8 mouse cellular contexts compared by ENCODE assay signal in the genomic region with DNA sequence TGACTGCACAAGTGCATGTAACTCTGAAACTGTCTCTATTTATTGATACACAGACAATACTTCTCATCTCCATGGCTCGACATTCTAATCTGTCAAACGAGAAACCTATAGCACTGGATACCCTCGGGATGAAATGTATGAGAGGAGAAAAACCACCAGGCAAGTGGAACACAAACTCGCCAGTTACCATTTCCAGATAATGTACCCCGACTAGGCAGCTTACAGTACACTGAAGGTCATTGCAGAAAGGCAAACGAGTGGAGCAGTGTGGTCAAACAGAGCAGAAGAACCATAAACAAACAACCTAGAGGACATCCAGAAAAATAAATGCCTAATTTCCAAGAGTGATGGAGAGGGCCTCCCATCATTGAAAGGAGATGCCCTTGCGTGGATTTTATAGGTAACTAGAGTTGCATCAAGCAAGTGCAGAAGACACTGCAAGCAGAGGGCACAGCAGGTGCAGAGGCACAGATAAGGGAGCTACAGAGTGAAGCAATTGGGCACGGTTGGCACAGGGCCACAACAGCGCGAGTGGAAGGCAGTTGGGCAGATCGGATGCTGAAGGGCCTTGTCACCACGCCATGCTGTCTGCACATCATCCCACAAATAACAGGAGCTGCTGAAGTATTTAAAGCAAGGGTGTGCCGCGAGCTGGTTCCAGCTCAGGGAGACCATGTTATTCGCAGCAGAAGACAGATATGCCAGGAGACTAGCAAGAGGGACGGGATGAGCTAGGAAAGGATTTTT.
DNase-seq lines count a peak whose midpoint lies in the region; ATAC-seq and TF ChIP-seq lines count a peak whose summit lies in the region.

No protein-coding gene starts in this region.

- DNase-seq in liver, embryonic 13.5 days: no peak
- DNase-seq in liver, embryonic 11.5 days (ENCODE audit: low spot score): no peak
- peak; percentile 64 for DNase-seq in adrenal gland, postnatal 14 days
- peak; percentile 60 to 63 for DNase-seq in frontal cortex, postnatal 10 days (ENCODE audit: low spot score in 2 of 2)
- DNase-seq in layer of hippocampus, adult 18-20 months (ENCODE audit: low spot score in 2 of 2): peak; percentile 49 to 78
- no peak for DNase-seq in urinary bladder, postnatal 36 days (ENCODE audit: low spot score in 2 of 2)
- no peak for DNase-seq in kidney, adult 9 months

- peak; percentile 23; the same call in 1 of the 2 replicates for ATAC-seq in liver, embryonic 13.5 days (ENCODE audit: low read depth)
- no peak for ATAC-seq in liver, embryonic 11.5 days (replicated peaks; ENCODE audit: low FRiP score)

- no peak overlapping the region for H3K4me3 ChIP-seq in liver, embryonic 13.5 days (replicated peaks)
- no peak overlapping the region for H3K4me3 ChIP-seq in liver, embryonic 11.5 days (ENCODE audit: low read depth, low read length)
- no peak overlapping the region for H3K4me3 ChIP-seq in olfactory bulb, adult 2 months (ENCODE audit: insufficient read depth, low read depth, low read length)

- no peak for TF ChIP-seq CTCF in olfactory bulb, adult 2 months (IDR thresholded peaks at IDR 0.05; ENCODE audit: insufficient read depth, low read depth, low read length)

- no peaks in the 10 kb centered on the region for H3K9me3 ChIP-seq in liver, embryonic 13.5 days (replicated peaks)
- H3K9me3 ChIP-seq in liver, embryonic 11.5 days (ENCODE audit: control insufficient read depth, low read length): no peaks in the 10 kb centered on the region

- no peak overlapping the region for H3K9ac ChIP-seq in liver, embryonic 13.5 days
- H3K9ac ChIP-seq in liver, embryonic 11.5 days (ENCODE audit: low read depth, low read length): no peak overlapping the region

- H3K27me3 ChIP-seq in liver, embryonic 13.5 days: no peaks in the 10 kb centered on the region
- no peaks in the 10 kb centered on the region for H3K27me3 ChIP-seq in liver, embryonic 11.5 days (replicated peaks; ENCODE audit: control insufficient read depth, insufficient read depth, low read length)

- no peaks in the 10 kb centered on the region for H3K36me3 ChIP-seq in liver, embryonic 13.5 days
- no peaks in the 10 kb centered on the region for H3K36me3 ChIP-seq in liver, embryonic 11.5 days (ENCODE audit: control insufficient read depth, insufficient read depth, low read length)

- WGBS in liver, embryonic 13.5 days (ENCODE audit: insufficient replicate concordance): 53% methylated on average over 16 of the region's 16 CpGs
- 75% methylated on average over 16 of the region's 16 CpGs for WGBS in liver, embryonic 11.5 days
- 52% methylated on average over 16 of the region's 16 CpGs for WGBS in olfactory bulb, adult 2 months

- TF ChIP-seq POLR2A in olfactory bulb, adult 2 months (IDR thresholded peaks at IDR 0.05; ENCODE audit: insufficient read depth, low read depth, low read length): no peak

- H3K4me1 ChIP-seq in liver, embryonic 13.5 days (replicated peaks): peaks cover 10% of the 10 kb centered on the region
- H3K4me1 ChIP-seq in liver, embryonic 11.5 days (replicated peaks; ENCODE audit: control insufficient read depth, insufficient read depth, low read length): no peaks in the 10 kb centered on the region
- H3K4me1 ChIP-seq in olfactory bulb, adult 2 months (ENCODE audit: control insufficient read depth, insufficient read depth, low read length): peaks cover 11% of the 10 kb centered on the region

- no peak overlapping the region for H3K27ac ChIP-seq in liver, embryonic 13.5 days
- H3K27ac ChIP-seq in liver, embryonic 11.5 days (ENCODE audit: low read depth, low read length): no peak overlapping the region
- peak overlapping the region; percentile 5; the same call in 1 of the 2 replicates for H3K27ac ChIP-seq in olfactory bulb, adult 2 months (ENCODE audit: insufficient read depth, low read depth, low read length)

- no peak overlapping the region for H3K4me2 ChIP-seq in liver, embryonic 13.5 days
- H3K4me2 ChIP-seq in liver, embryonic 11.5 days: no peak overlapping the region

Comparison
In these comparisons a context has a peak if more than half of its experiments do, and no peak if none do; other contexts are left out.
1. DNase-seq: peak in adrenal gland, postnatal 14 days (single experiment), frontal cortex, postnatal 10 days (2 of 2) and layer of hippocampus, adult 18-20 months (2 of 2); none in liver, embryonic 13.5 days (single experiment), liver, embryonic 11.5 days (single experiment), urinary bladder, postnatal 36 days (0 of 2) and kidney, adult 9 months (single experiment).